Comparison of ENCODE assay signal across 17 mouse cellular contexts in genomic region chr2:5595356-5596191, GRCm38 (mm10).
DNase-seq lines count a peak whose midpoint lies in the region; ATAC-seq and TF ChIP-seq lines count a peak whose summit lies in the region.
"Had no signal": no experiment of that assay in that cellular context is flagged by ENCODE, and none has a peak within 500 bp of the region (broad histone marks: within the 10 kb centered on the region; RNA-seq: fewer than 3 reads in every experiment).

No protein-coding gene starts in this region.

- no peak for DNase-seq in forebrain, postnatal 0 days
- no peak for DNase-seq in forebrain, embryonic 10.5 days (ENCODE audit: extremely low spot score, low spot score)
- peak; percentile 58 for DNase-seq in layer of hippocampus, adult 9-11 months
- DNase-seq in layer of hippocampus, postnatal 14 days (ENCODE audit: low spot score in 2 of 2), result no peak
- peak; percentile 28 for DNase-seq in ovary, adult 18-20 months (ENCODE audit: low spot score)
- no peak for DNase-seq in ovary, postnatal 10 days (ENCODE audit: low spot score)
- DNase-seq: cerebellum, adult 2 months; gastrocnemius, postnatal 36 days; heart, postnatal 4 days; kidney, adult 8-10 months; left cerebral cortex, postnatal 4 days; liver, embryonic 13.5 days had no signal

- H3K27me3 ChIP-seq in forebrain, postnatal 0 days (ENCODE audit: insufficient read depth, low read length), result no peaks in the 10 kb centered on the region
- H3K27me3 ChIP-seq in forebrain, embryonic 10.5 days (ENCODE audit: poor library complexity, severe bottlenecking), result no peaks in the 10 kb centered on the region
- no peaks in the 10 kb centered on the region for H3K27me3 ChIP-seq in stomach, embryonic 16.5 days (ENCODE audit: control insufficient read depth, insufficient read depth, low read length)
- H3K27me3 ChIP-seq: forebrain, embryonic 13.5 days; liver, embryonic 13.5 days had no signal

- H3K9me3 ChIP-seq in forebrain, postnatal 0 days (ENCODE audit: low read length), result no peaks in the 10 kb centered on the region
- no peaks in the 10 kb centered on the region for H3K9me3 ChIP-seq in forebrain, embryonic 10.5 days
- no peaks in the 10 kb centered on the region for H3K9me3 ChIP-seq in stomach, embryonic 16.5 days (replicated peaks; ENCODE audit: control insufficient read depth, low read length)
- H3K9me3 ChIP-seq: forebrain, embryonic 13.5 days; liver, embryonic 13.5 days had no signal

- ATAC-seq in forebrain, postnatal 0 days, result peak; percentile 40; the same call in 1 of the 2 replicates
- no peak for ATAC-seq in stomach, embryonic 16.5 days (ENCODE audit: insufficient read depth, low FRiP score)
- ATAC-seq in cerebellum, adult (ENCODE audit: insufficient number of reproducible peaks, low FRiP score, low TSS enrichment), result no peak

- no peak overlapping the region for H3K4me3 ChIP-seq in forebrain, postnatal 0 days (ENCODE audit: low read depth, low read length)
- no peak overlapping the region for H3K4me3 ChIP-seq in forebrain, embryonic 10.5 days
- H3K4me3 ChIP-seq in stomach, embryonic 16.5 days (replicated peaks; ENCODE audit: low read length), result no peak overlapping the region
- H3K4me3 ChIP-seq: forebrain, embryonic 13.5 days; liver, embryonic 13.5 days; myocyte had no signal

- 76% methylated on average over 8 of the region's 8 CpGs for WGBS in forebrain, postnatal 0 days
- 91% methylated on average over 8 of the region's 8 CpGs for WGBS in forebrain, embryonic 10.5 days
- 74% methylated on average over 8 of the region's 8 CpGs for WGBS in stomach, embryonic 16.5 days

- H3K27ac ChIP-seq in forebrain, postnatal 0 days (ENCODE audit: low read depth, low read length), result no peak overlapping the region
- H3K27ac ChIP-seq in forebrain, embryonic 10.5 days, result no peak overlapping the region
- peak overlapping the region; percentile 34 for H3K27ac ChIP-seq in stomach, embryonic 16.5 days (ENCODE audit: low read length)
- H3K27ac ChIP-seq: forebrain, embryonic 13.5 days; liver, embryonic 13.5 days had no signal

- H3K36me3 ChIP-seq in forebrain, postnatal 0 days (ENCODE audit: insufficient read depth), result no peaks in the 10 kb centered on the region
- no peaks in the 10 kb centered on the region for H3K36me3 ChIP-seq in forebrain, embryonic 10.5 days (replicated peaks)
- H3K36me3 ChIP-seq in stomach, embryonic 16.5 days (ENCODE audit: control insufficient read depth, insufficient read depth, low read length), result no peaks in the 10 kb centered on the region
- H3K36me3 ChIP-seq: liver, embryonic 13.5 days had no signal

- no peak overlapping the region for H3K4me2 ChIP-seq in forebrain, postnatal 0 days (ENCODE audit: low read depth)
- H3K4me2 ChIP-seq in stomach, embryonic 16.5 days (ENCODE audit: low read depth, low read length), result no peak overlapping the region
- H3K4me2 ChIP-seq: forebrain, embryonic 13.5 days; heart, embryonic 11.5 days; liver, embryonic 13.5 days had no signal

- TF ChIP-seq CTCF in forebrain, postnatal 0 days (IDR thresholded peaks at IDR 0.05; ENCODE audit: low read depth), result no peak

- H3K9ac ChIP-seq in forebrain, postnatal 0 days, result no peak overlapping the region
- H3K9ac ChIP-seq in stomach, embryonic 16.5 days (ENCODE audit: low read length), result no peak overlapping the region
- H3K9ac ChIP-seq: forebrain, embryonic 13.5 days; liver, embryonic 13.5 days had no signal

- peaks cover 3% of the 10 kb centered on the region; the same call in 1 of the 2 replicates for H3K4me1 ChIP-seq in forebrain, postnatal 0 days (ENCODE audit: insufficient read depth)
- peaks cover 1% of the 10 kb centered on the region for H3K4me1 ChIP-seq in forebrain, embryonic 10.5 days
- peaks cover 19% of the 10 kb centered on the region; the same call in 1 of the 2 replicates for H3K4me1 ChIP-seq in stomach, embryonic 16.5 days (ENCODE audit: control insufficient read depth, insufficient read depth, low read length)

Comparison
In these comparisons a context has a peak if more than half of its experiments do, and no peak if none do; other contexts are left out.
1. DNase-seq: peak in layer of hippocampus, adult 9-11 months (single experiment) and ovary, adult 18-20 months (single experiment); none in forebrain, postnatal 0 days (single experiment), forebrain, embryonic 10.5 days (single experiment), layer of hippocampus, postnatal 14 days (0 of 2) and ovary, postnatal 10 days (single experiment).